Mouse (Mus musculus): ENCODE data around the gene Ndufaf8. TPM values are rescaled to one million over a fixed set of nuclear protein-coding genes. Genes with fewer than 3 reads are reported as not detected.

Ndufaf8 gene
- total and polyA plus RNA-seq, 3 experiments = 46.3 to 103 (median 50.2) TPM

- no peak for TF ChIP-seq ZNF384 (IDR thresholded peaks at IDR 0.05; ENCODE audit: low read depth, low read length)
Observed at GRCm38 (mm10) chr11:120098588-120099511, at the start of gene Ndufaf8, which contains the start of gene Tepsin (continued).

- H3K4me3 ChIP-seq (replicated peaks in 1 of 3; ENCODE audit: low read depth in 2 of 3, low read length in 2 of 3, poor library complexity in 1 of 3) = no peak overlapping the region
- in situ Hi-C loops (cut with MboI; ENCODE audit: low pct_ligation_motif_present, low pct_unique_long_range_greater_than_20kb, low sequenced_read_pairs) = no loop called here
- H3K4me1 ChIP-seq (ENCODE audit: control insufficient read depth in 1 of 2, insufficient read depth in 2 of 2) = peaks cover 0 to 12% of the 10 kb centered on the region in 2 experiments; a peak in 2 of 4 replicates
- no peak overlapping the region for H3K4me2 ChIP-seq (ENCODE audit: insufficient read depth, low read depth, poor library complexity, severe bottlenecking)
- H3K36me3 ChIP-seq (replicated peaks in 1 of 2; ENCODE audit: control insufficient read depth in 1 of 2, insufficient read depth in 1 of 2, low read length in 1 of 2) = no peaks in the 10 kb centered on the region
- H3K27me3 ChIP-seq (replicated peaks) = peaks cover 18% of the 10 kb centered on the region
- no peak overlapping the region for H3K27ac ChIP-seq (ENCODE audit: insufficient read depth, low read depth)
- no peak for DNase-seq (ENCODE audit: extremely low read depth)
- TF ChIP-seq IRF4 (IDR thresholded peaks at IDR 0.05; ENCODE audit: low read depth, low read length) (no peak), POLR2AphosphoS2 (IDR thresholded peaks at IDR 0.05; ENCODE audit: low read depth, low read length) (no peak), TBP (conservative IDR thresholded peaks at IDR 0.05; ENCODE audit: low read depth, low read length) (no peak), MAFK (IDR thresholded peaks at IDR 0.05; ENCODE audit: insufficient replicate concordance, low read length) (no peak), MAX (IDR thresholded peaks at IDR 0.05; ENCODE audit: low read length) (no peak), BHLHE40 (IDR thresholded peaks at IDR 0.05; ENCODE audit: low read depth, low read length) (no peak), SMC3 (IDR thresholded peaks at IDR 0.05; ENCODE audit: low read depth, low read length) (no peak), KAT2A (IDR thresholded peaks at IDR 0.05; ENCODE audit: insufficient replicate concordance, low read length) (no peak), POLR2A (IDR thresholded peaks at IDR 0.05; ENCODE audit: low read depth, low read length) (no peak), TCF12 (IDR thresholded peaks at IDR 0.05; ENCODE audit: low read depth, low read length) (no peak), ZNF384 (IDR thresholded peaks at IDR 0.05; ENCODE audit: low read depth, low read length) (no peak), HCFC1 (IDR thresholded peaks at IDR 0.05; ENCODE audit: low read depth, low read length) (no peak), MXI1 (IDR thresholded peaks at IDR 0.05; ENCODE audit: low read depth, low read length) (no peak), GABPA (IDR thresholded peaks at IDR 0.05; ENCODE audit: insufficient replicate concordance, low read depth, low read length) (no peak), EP300 (IDR thresholded peaks at IDR 0.05; ENCODE audit: low read length) (no peak), NELFE (IDR thresholded peaks at IDR 0.05; ENCODE audit: low read depth, low read length) (no peak)
- dilution Hi-C loops (cut with MboI; ENCODE audit: extremely low pct_ligation_motif_present, extremely low pct_unique_long_range_greater_than_20kb, low sequenced_read_pairs) = no loop called here
- H3K9ac ChIP-seq (ENCODE audit: insufficient read depth, low read depth) = no peak overlapping the region
- H3K79me2 ChIP-seq (replicated peaks; ENCODE audit: control insufficient read depth, extremely low read depth, insufficient read depth, poor library complexity, severe bottlenecking) = no peaks in the 10 kb centered on the region
- no peaks in the 10 kb centered on the region for H3K9me3 ChIP-seq (replicated peaks; ENCODE audit: low read length)
Observed at GRCm38 (mm10) chr11:120049067-120049466, 49.7 kb upstream of the Ndufaf8 start.

- Histone ChIP-seq H3K4me2 (ENCODE audit: insufficient read depth, low read depth, poor library complexity, severe bottlenecking) (no peak overlapping the region), H3K9me3 (replicated peaks; ENCODE audit: low read length) (no peaks in the 10 kb centered on the region), H3K36me3 (replicated peaks in 1 of 2; ENCODE audit: control insufficient read depth in 1 of 2, insufficient read depth in 1 of 2, low read length in 1 of 2) (no peaks in the 10 kb centered on the region), H3K9ac (ENCODE audit: insufficient read depth, low read depth) (no peak overlapping the region), H3K4me1 (ENCODE audit: control insufficient read depth in 1 of 2, insufficient read depth in 2 of 2) (peaks cover 0 to 12% of the 10 kb centered on the region in 2 experiments; a peak in 2 of 4 replicates), H3K27ac (ENCODE audit: insufficient read depth, low read depth) (no peak overlapping the region), H3K4me3 (replicated peaks in 1 of 3; ENCODE audit: low read depth in 2 of 3, low read length in 2 of 3, poor library complexity in 1 of 3) (no peak overlapping the region), H3K79me2 (replicated peaks; ENCODE audit: control insufficient read depth, extremely low read depth, insufficient read depth, poor library complexity, severe bottlenecking) (no peaks in the 10 kb centered on the region), H3K27me3 (replicated peaks) (peaks cover 25% of the 10 kb centered on the region)
- in situ Hi-C loops (cut with MboI; ENCODE audit: low pct_ligation_motif_present, low pct_unique_long_range_greater_than_20kb, low sequenced_read_pairs) = no loop called here
- DNase-seq (ENCODE audit: extremely low read depth) = peak; percentile 45
- dilution Hi-C loops (cut with MboI; ENCODE audit: extremely low pct_ligation_motif_present, extremely low pct_unique_long_range_greater_than_20kb, low sequenced_read_pairs) = no loop called here
- TF ChIP-seq TBP (conservative IDR thresholded peaks at IDR 0.05; ENCODE audit: low read depth, low read length) (0 out of 2 replicates have a peak, but pooled peaks have one; percentile 28), RAD21 (IDR thresholded peaks at IDR 0.05; ENCODE audit: low read depth, low read length) (no peak)
Observed at GRCm38 (mm10) chr11:120051124-120051811, 47.5 kb upstream of the Ndufaf8 start.
